Mouse (Mus musculus): ENCODE data around the gene Slc16a4. TPM values are rescaled to one million over a fixed set of nuclear protein-coding genes. Genes with fewer than 3 reads are reported as not detected.

Gene Slc16a4
- total RNA-seq (2014; rRNA removed) (1.4 and 1.5 TPM in 2 replicates), polyA plus RNA-seq (2015; fragmentation: Nextera tagmentation; extraction: Ambion mirVana) (2.0 and 2.4 TPM in 2 replicates)

DNA sequence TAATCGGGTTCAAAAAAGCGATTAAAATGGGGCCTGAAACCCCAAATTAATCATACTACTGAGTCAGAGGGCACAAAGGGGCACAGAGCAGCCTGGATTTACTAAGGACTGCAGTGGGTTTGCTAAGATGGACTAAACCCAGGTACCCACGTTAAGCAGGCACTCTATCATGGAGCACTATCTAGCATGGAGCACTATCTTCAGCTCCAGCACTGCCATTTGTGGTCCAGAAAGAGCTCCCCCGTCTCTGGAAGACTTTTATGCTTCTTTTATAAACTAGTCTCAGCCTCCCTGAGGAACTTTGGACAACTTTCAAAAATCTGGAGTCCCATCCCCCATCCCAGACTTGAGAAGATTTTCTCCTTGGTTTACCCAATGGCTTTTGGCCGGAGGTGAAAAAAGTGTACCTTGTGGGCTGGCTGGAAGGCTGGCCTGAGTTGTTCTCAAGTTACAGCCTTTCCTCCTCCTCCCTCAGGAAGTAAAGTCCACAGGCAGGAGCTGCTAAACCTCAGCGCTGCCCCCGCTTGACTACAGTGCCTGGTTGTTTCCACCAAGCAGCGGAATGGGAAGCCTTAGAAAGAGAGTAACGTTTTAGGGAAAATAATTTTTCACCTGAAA is at the start of gene Slc16a4:
Gene Slc16a4 (plus strand): TSS at position 467 of the 618 bp plus-strand sequence.
- Histone ChIP-seq H3K27me3 (ENCODE audit: insufficient read depth, low read length) (no peaks in the 10 kb centered on the region), H3K36me3 (ENCODE audit: insufficient read depth, low read length) (peaks cover 2% of the 10 kb centered on the region; the same call in 1 of the 2 replicates), H3K27ac (ENCODE audit: low read depth, low read length) (no peak within 1 kb of the TSS), H3K9ac (replicated peaks; ENCODE audit: low read length, poor library complexity, severe bottlenecking) (no peak within 1 kb of the TSS), H3K4me1 (ENCODE audit: insufficient read depth, low read length) (no peaks in the 10 kb centered on the region), H3K9me3 (ENCODE audit: low read length) (no peaks in the 10 kb centered on the region), H3K4me3 (ENCODE audit: low read depth, low read length) (no peak within 1 kb of the TSS), H3K4me2 (ENCODE audit: low read depth, low read length, poor library complexity, severe bottlenecking) (no peak within 1 kb of the TSS)
- ATAC-seq (ENCODE audit: low FRiP score) (no peak), DNase-seq (ENCODE audit: low spot score) (peak; percentile 6)
- 28% methylated on average over 9 of the region's 9 CpGs for WGBS
- no peak for TF ChIP-seq CTCF (IDR thresholded peaks at IDR 0.05)

DNA sequence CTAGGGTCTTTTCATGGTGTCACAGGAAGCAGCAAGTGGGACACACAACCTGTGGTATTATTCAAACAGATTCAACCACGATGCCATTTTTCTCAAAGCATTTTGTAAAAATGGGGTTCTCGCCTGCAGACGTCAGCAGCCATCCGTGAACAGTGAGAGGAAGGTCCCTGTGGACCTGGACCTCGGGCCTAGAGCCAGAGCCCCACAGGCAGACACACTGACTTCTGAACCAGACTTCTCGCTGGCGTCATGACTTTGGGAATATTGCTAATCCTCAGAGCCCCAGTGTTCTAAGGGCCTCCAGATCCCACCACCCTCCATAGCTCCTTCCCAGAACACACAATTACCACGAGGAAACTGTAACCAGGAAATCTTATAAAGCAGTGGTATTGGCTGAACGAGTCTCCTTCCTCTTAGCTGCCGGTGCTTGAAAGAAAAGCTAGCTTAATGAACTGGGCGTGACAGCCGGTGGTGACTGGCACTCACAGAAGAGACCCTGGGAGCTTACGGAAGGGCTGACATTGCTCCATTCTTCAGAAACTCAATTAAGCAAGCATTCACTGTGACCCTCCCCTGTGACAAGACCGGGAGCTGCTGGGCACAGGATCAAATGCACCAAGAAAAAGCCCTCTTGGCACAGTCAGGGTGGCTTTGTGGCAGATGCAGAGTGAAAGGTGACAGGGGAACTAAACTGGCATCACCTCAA is 49.5 kb upstream of the Slc16a4 start:
- no peak overlapping the region for H3K4me3 ChIP-seq (ENCODE audit: low read depth, low read length)
- ATAC-seq (ENCODE audit: low FRiP score) (no peak), DNase-seq (ENCODE audit: low spot score) (peak; percentile 26)
- no peak overlapping the region for H3K27ac ChIP-seq (ENCODE audit: low read depth, low read length)
- no peak overlapping the region for H3K9ac ChIP-seq (replicated peaks; ENCODE audit: low read length, poor library complexity, severe bottlenecking)
- H3K9me3 ChIP-seq (ENCODE audit: low read length): no peaks in the 10 kb centered on the region
- H3K27me3 ChIP-seq (ENCODE audit: insufficient read depth, low read length): no peaks in the 10 kb centered on the region
- H3K4me1 ChIP-seq (ENCODE audit: insufficient read depth, low read length): peaks cover 3% of the 10 kb centered on the region; the same call in 1 of the 2 replicates
- 23% methylated on average over 14 of the region's 14 CpGs for WGBS
- no peak overlapping the region for H3K4me2 ChIP-seq (ENCODE audit: low read depth, low read length, poor library complexity, severe bottlenecking)
- TF ChIP-seq CTCF (IDR thresholded peaks at IDR 0.05): no peak
- no peaks in the 10 kb centered on the region for H3K36me3 ChIP-seq (ENCODE audit: insufficient read depth, low read length)

DNA sequence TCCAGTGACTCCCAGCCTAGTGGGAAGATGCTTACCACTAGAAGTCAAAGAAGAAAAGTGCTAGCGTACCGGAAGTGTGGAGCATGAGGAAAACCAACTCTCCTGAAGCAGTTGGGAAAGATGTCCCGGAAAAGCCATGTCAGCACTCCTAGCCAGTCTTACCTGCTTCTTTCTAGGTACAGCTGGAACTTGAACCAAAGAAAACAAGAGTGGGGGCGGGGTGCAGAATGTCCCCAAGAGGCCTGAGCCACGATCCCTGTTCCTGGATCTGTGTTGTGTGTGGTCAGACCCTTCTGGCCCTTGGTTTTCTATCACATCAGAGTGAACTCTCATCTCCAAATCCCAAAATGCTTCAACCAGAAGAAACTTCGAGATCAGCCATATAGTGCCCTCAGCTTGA is 44.2 kb upstream of the Slc16a4 start:
- Histone ChIP-seq H3K4me2 (ENCODE audit: low read depth, low read length, poor library complexity, severe bottlenecking) (no peak overlapping the region), H3K9ac (replicated peaks; ENCODE audit: low read length, poor library complexity, severe bottlenecking) (no peak overlapping the region), H3K9me3 (ENCODE audit: low read length) (no peaks in the 10 kb centered on the region), H3K4me1 (ENCODE audit: insufficient read depth, low read length) (no peaks in the 10 kb centered on the region), H3K27me3 (ENCODE audit: insufficient read depth, low read length) (no peaks in the 10 kb centered on the region), H3K27ac (ENCODE audit: low read depth, low read length) (no peak overlapping the region), H3K36me3 (ENCODE audit: insufficient read depth, low read length) (no peaks in the 10 kb centered on the region), H3K4me3 (ENCODE audit: low read depth, low read length) (no peak overlapping the region)
- no peak for ATAC-seq (ENCODE audit: low FRiP score)
- 75% methylated on average over 6 of the region's 6 CpGs for WGBS
- TF ChIP-seq CTCF (IDR thresholded peaks at IDR 0.05): no peak
- DNase-seq (ENCODE audit: low spot score): no peak

DNA sequence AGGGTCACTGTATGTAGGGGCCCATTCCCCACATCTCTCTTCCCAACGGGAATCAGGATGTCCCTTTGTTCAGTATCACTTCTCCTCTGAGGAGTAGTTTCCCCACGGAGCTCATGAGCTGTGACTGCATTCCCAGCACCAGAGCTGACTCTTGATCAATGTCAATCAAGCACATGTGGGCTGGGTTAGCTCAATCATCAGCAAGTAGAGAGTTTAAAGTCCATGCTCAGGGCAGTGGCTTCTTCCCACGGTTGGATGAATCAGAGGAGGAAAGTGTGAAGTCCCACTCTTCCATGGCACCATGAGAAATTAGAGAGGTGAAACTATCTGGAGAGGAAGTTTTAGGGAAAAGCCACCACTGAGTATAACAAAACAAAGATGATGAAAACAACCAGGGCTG is 42.0 kb upstream of the Slc16a4 start:
- no peak for DNase-seq (ENCODE audit: low spot score)
- TF ChIP-seq CTCF (IDR thresholded peaks at IDR 0.05): no peak
- ATAC-seq (ENCODE audit: low FRiP score): no peak
- Histone ChIP-seq H3K9me3 (ENCODE audit: low read length) (no peaks in the 10 kb centered on the region), H3K4me1 (ENCODE audit: insufficient read depth, low read length) (no peaks in the 10 kb centered on the region), H3K9ac (replicated peaks; ENCODE audit: low read length, poor library complexity, severe bottlenecking) (no peak overlapping the region), H3K27ac (ENCODE audit: low read depth, low read length) (no peak overlapping the region), H3K27me3 (ENCODE audit: insufficient read depth, low read length) (no peaks in the 10 kb centered on the region), H3K36me3 (ENCODE audit: insufficient read depth, low read length) (no peaks in the 10 kb centered on the region), H3K4me2 (ENCODE audit: low read depth, low read length, poor library complexity, severe bottlenecking) (no peak overlapping the region), H3K4me3 (ENCODE audit: low read depth, low read length) (no peak overlapping the region)
- 65% methylated on average over 3 of the region's 3 CpGs for WGBS

DNA sequence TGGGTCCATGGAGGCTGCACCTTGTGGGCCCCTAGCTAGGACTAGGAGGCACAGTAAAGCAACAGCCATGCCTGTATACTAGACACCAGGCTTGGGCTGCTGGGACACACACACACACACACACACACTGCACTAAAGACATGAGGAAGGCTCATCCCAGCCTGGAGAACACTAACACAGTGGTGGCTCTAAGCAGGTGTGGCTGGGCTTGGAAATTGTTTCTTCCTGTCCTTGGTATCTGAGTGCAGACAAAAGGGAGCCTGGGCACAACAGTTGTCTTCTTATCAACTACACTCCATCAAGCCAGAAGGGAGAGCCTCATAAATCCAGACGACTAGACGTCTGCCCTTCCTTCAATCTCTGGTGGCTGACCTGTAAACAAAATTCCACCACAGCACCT is 40.7 kb upstream of the Slc16a4 start:
- no peak for ATAC-seq (ENCODE audit: low FRiP score)
- Histone ChIP-seq H3K9ac (replicated peaks; ENCODE audit: low read length, poor library complexity, severe bottlenecking) (no peak overlapping the region), H3K4me3 (ENCODE audit: low read depth, low read length) (no peak overlapping the region), H3K4me1 (ENCODE audit: insufficient read depth, low read length) (no peaks in the 10 kb centered on the region), H3K27ac (ENCODE audit: low read depth, low read length) (no peak overlapping the region), H3K27me3 (ENCODE audit: insufficient read depth, low read length) (no peaks in the 10 kb centered on the region), H3K36me3 (ENCODE audit: insufficient read depth, low read length) (no peaks in the 10 kb centered on the region), H3K9me3 (ENCODE audit: low read length) (no peaks in the 10 kb centered on the region), H3K4me2 (ENCODE audit: low read depth, low read length, poor library complexity, severe bottlenecking) (no peak overlapping the region)
- WGBS: 73% methylated on average over 2 of the region's 2 CpGs
- no peak for DNase-seq (ENCODE audit: low spot score)
- no peak for TF ChIP-seq CTCF (IDR thresholded peaks at IDR 0.05)

DNA sequence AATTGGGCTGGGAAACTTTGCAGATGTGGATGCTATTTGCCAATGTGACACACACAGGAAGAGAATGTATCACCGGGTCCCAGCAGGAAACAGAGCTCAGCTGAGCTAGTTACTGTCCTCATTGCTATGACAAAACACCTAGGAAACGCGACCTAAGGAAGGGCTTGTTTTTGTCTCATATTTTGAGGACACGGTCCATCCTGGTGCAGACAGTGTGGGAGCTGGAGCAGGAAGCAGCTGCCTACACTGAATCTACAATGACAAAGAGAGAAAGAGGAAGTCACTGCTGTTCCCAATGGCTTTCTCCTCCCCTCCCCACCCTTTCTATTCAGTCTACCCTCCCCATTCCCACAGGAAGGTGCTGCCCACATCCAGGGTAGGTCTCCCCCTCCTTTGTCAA is 39.0 kb upstream of the Slc16a4 start:
- H3K4me3 ChIP-seq (ENCODE audit: low read depth, low read length): no peak overlapping the region
- no peaks in the 10 kb centered on the region for H3K9me3 ChIP-seq (ENCODE audit: low read length)
- 77% methylated on average over 4 of the region's 4 CpGs for WGBS
- H3K27me3 ChIP-seq (ENCODE audit: insufficient read depth, low read length): no peaks in the 10 kb centered on the region
- no peaks in the 10 kb centered on the region for H3K36me3 ChIP-seq (ENCODE audit: insufficient read depth, low read length)
- DNase-seq (ENCODE audit: low spot score) (no peak), ATAC-seq (ENCODE audit: low FRiP score) (no peak)
- H3K4me1 ChIP-seq (ENCODE audit: insufficient read depth, low read length): no peaks in the 10 kb centered on the region
- no peak overlapping the region for H3K9ac ChIP-seq (replicated peaks; ENCODE audit: low read length, poor library complexity, severe bottlenecking)
- no peak for TF ChIP-seq CTCF (IDR thresholded peaks at IDR 0.05)
- no peak overlapping the region for H3K27ac ChIP-seq (ENCODE audit: low read depth, low read length)
- H3K4me2 ChIP-seq (ENCODE audit: low read depth, low read length, poor library complexity, severe bottlenecking): no peak overlapping the region
